In genomic region chr3:138230266-138230665, GRCm38 (mm10) we compare ENCODE assay signal across 29 mouse cellular contexts. TPM values are rescaled to one million over a fixed set of nuclear protein-coding genes. Genes with fewer than 3 reads are reported as not detected.
"Had no signal": no experiment of that assay in that cellular context is flagged by ENCODE, and none has a peak within 500 bp of the region (broad histone marks: within the 10 kb centered on the region; RNA-seq: fewer than 3 reads in every experiment).

No protein-coding gene starts in this region.

- ATAC-seq: midbrain, embryonic 15.5 days had no signal

- H3K4me3 ChIP-seq: limb, embryonic 12.5 days; limb, embryonic 15.5 days; liver, embryonic 13.5 days; midbrain, embryonic 15.5 days; myocyte; neural tube, embryonic 13.5 days; stomach, embryonic 15.5 days had no signal

- H3K4me2 ChIP-seq: limb, embryonic 12.5 days; limb, embryonic 15.5 days; liver, embryonic 13.5 days; midbrain, embryonic 11.5 days; midbrain, embryonic 15.5 days; neural tube, embryonic 13.5 days; stomach, embryonic 15.5 days had no signal

- H3K4me1 ChIP-seq: limb, embryonic 12.5 days; limb, embryonic 15.5 days; liver, embryonic 13.5 days; midbrain, embryonic 15.5 days; neural tube, embryonic 13.5 days; stomach, embryonic 15.5 days had no signal

- H3K9me3 ChIP-seq: limb, embryonic 12.5 days; limb, embryonic 15.5 days; liver, embryonic 13.5 days; midbrain, embryonic 15.5 days; neural tube, embryonic 13.5 days; stomach, embryonic 15.5 days had no signal

- H3K27ac ChIP-seq: limb, embryonic 15.5 days; liver, embryonic 13.5 days; midbrain, embryonic 15.5 days; neural tube, embryonic 13.5 days; stomach, embryonic 15.5 days had no signal

- H3K27me3 ChIP-seq: limb, embryonic 15.5 days; liver, embryonic 13.5 days; midbrain, embryonic 15.5 days; neural tube, embryonic 13.5 days; stomach, embryonic 15.5 days had no signal

- H3K36me3 ChIP-seq: limb, embryonic 12.5 days; limb, embryonic 15.5 days; liver, embryonic 13.5 days; midbrain, embryonic 15.5 days; neural tube, embryonic 13.5 days; stomach, embryonic 15.5 days had no signal

- H3K9ac ChIP-seq: limb, embryonic 12.5 days; limb, embryonic 15.5 days; liver, embryonic 13.5 days; midbrain, embryonic 15.5 days; neural tube, embryonic 13.5 days; stomach, embryonic 15.5 days had no signal

- DNase-seq: kidney, adult 9 months; kidney, postnatal 4 days; left cerebral cortex, postnatal 4 days; liver, embryonic 13.5 days; lung, adult 2 months; lung, postnatal 14 days; lung, postnatal 4 days; right cerebral cortex, adult 18-20 months; right cerebral cortex, postnatal 14 days; right cerebral cortex, postnatal 4 days; spleen, adult 18-20 months; thymus, postnatal 25 days had no signal

RNA-seq across cellular contexts. Expression of gene Adh7, which starts 12.7 kb away (rescaled TPM):
- total RNA-seq: megakaryocyte progenitor cell, adult 5-6 weeks; megakaryocyte-erythroid progenitor cell, adult 5-6 weeks; monocyte, adult 5-6 weeks; neutrophil, adult 5-6 weeks had no signal

RNA-seq across cellular contexts. Expression of gene Adh1, which starts 30.5 kb away (rescaled TPM):
- total RNA-seq: megakaryocyte progenitor cell, adult 5-6 weeks; megakaryocyte-erythroid progenitor cell, adult 5-6 weeks; monocyte, adult 5-6 weeks had no signal
- polyA plus RNA-seq: myocyte had no signal

RNA-seq across cellular contexts. Expression of gene 4930579F01Rik, which starts 36.6 kb away (rescaled TPM):
- total RNA-seq: layer of hippocampus, adult 18-20 months; layer of hippocampus, postnatal 14 days; left cerebral cortex, adult 8-10 months; left cerebral cortex, postnatal 14 days; left cerebral cortex, postnatal 4 days; megakaryocyte progenitor cell, adult 5-6 weeks; megakaryocyte-erythroid progenitor cell, adult 5-6 weeks; monocyte, adult 5-6 weeks; neutrophil, adult 5-6 weeks had no signal
- polyA plus RNA-seq: limb, embryonic 12.5 days; limb, embryonic 15.5 days; liver, embryonic 13.5 days; liver, embryonic 16.5 days; lung, adult 2 months; midbrain, embryonic 11.5 days; midbrain, embryonic 15.5 days; myocyte; neural tube, embryonic 13.5 days; thymus, postnatal 0 days had no signal
